Mouse (Mus musculus) gastrocnemius, postnatal 25 days (tissue): Measurements from ENCODE around the gene Bbs9. TPM values are rescaled to one million over a fixed set of nuclear protein-coding genes. Genes with fewer than 3 reads are reported as not detected.
"Not testable (repeated sequence)": the region's sequence is repeated elsewhere in the genome, so short reads cannot be mapped to it uniquely, and the experiment has no call there.

Experiments used
- DNase-seq: peaks from one replicate; pipeline ENCODE4 v3.0.0; 2022
- total RNA-seq, 2 experiments: library from RNA; stranded (reverse); gene quantifications; 1 replicate in 1 of 2; 2 replicates in 1 of 2; pipeline ENCODE4 v1.2.3; 2021

Gene Bbs9
- total RNA-seq, 2 experiments from 2014 or later, result 7.3 to 7.8 TPM

DNA sequence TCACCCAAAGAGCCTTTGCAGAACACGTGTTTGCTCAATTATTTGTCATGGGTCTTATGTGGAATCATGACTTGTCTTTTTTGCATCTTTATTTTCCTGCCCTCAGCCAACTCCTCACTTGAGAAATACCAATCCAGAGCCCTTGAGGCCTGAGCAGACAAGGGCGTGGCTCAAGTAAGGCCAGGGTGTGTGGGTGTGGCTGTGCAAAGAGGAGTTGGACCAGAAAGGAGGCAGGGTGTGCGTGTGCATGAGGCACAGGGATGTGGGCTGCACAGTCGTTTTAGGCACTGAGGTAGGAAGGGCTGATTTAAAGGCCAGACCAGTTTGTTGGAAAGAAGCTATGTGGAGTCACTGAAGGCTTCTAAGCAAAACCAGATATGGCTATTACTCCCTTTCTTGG, 373.7 kb downstream of the Bbs9 start:
- no peak for DNase-seq

DNA sequence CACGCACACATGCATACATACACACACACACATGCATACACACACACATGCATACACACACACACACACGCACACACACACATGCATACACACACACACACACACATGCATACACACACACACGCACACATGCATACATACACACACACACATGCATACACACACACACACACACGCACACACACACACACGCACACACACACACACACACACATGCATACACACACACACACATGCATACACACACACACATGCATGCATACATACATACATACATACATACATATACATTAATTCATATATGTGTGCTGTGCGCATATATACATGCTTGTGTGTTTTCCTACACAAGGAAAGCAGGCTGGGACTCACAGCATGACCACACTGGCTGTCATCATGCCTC, 393.6 kb downstream of the Bbs9 start:
- DNase-seq, result not testable (repeated sequence)

DNA sequence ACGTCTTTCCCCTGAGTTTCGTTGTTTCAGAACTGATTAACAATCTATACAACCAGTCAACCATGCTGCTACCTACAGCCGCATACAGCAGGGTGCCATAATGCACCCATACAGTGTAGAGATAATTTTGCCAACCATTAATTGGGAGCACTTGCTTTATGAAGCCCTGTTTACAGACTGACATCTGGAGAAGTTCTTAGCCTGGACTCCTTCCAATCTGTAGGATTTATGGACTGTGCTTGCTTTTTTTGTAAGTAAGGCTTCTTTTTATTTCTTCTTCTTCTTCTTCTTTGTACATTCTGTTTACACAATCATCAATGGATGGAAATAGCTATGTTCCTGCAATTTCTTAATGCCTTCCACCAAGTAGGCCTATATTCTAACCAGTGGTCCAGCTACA, 395.1 kb downstream of the Bbs9 start:
- DNase-seq, result no peak

DNA sequence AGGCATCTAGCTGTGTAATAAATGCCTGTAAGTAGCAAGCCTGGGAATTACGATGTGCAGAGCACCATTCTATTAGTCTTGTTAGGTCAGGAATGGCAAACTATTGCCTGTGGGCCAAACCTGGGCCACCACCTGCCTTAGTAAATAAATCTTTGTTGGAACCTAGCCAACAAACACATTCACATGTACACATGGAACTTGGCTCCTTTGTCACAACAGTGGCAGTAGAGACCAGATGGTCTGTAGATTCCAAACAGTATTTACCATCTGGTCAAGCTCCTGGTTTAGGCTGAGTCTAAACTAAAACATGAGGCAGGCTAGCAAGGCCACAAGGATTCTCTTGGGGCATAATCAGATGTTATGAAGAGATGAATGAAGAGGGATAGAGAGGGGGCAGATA, 399.7 kb downstream of the Bbs9 start:
- DNase-seq, result no peak

DNA sequence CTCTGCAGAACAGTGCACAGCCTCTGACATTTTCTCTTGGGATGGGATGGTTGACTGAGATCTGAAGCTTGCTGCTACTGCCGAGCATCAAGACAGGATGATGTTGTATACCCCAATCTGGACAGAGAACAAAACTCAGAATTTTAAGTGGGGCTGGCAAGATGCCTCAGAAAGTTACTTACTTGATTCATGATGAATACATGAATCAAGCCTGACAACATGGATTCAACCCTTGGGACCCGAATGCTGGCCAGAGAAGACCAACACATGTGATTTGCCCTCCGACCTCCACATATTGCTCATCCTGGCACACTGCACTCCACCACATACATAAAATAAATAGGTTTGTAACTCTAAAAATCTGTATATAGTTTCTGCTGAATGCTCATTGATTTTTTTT, 403.8 kb downstream of the Bbs9 start:
- no peak for DNase-seq

DNA sequence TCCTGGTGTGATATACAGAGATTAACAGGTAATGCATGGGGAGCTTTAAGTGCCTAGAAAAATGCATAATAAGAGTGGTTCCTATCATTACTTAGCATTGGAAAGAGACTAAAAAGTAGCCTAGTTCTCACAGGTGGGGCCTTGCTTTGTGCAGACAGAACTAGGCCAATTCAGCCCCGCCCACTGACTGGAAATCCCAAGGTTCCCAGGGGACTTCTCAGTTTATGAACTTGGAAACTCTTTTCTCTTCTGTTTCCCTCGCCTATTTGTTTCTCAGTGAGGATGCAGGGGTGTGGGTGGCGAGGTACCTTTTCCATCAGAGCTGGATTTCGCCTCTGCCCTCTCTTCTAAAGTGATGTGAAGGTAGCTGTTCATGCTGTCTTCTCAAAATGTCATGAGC, 410.8 kb downstream of the Bbs9 start:
- no peak for DNase-seq

DNA sequence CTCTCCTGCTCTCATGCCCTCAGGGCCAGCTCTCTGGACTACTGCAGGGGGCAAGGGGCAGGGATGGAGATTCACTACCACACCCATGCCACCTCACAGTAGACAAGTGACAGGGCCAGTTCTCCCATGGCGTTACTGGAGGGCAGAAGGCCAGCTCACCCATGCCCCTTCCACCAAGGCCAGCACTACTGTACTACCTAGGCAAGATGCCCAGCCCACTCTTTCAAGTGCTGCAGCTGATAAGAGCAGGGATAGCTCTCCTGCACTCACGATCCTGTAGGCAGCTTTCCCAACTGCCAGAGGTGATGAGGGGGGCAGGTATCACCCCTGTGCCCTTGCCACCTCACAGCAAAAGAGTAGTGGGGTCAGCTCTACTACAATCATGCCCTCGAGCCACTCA, 429.9 kb downstream of the Bbs9 start:
- no peak for DNase-seq

DNA sequence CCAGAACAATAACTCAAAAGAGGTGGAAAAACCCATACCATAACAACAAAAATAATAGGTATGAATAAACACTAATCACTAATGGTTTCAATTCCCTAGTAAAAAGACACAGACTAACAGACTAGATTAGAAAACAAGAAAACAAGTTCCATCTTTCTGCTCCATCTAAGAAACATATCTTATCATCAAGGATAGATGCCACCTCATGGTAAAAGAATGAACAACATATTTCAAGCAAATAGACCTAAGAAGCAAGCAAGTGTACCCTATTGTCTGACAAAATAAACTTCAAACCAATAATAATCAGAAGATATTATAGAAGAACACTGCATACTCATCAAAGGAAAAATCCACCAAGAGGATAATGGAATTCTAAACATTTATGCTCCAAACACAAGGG, 441.3 kb downstream of the Bbs9 start:
- DNase-seq, result no peak

DNA sequence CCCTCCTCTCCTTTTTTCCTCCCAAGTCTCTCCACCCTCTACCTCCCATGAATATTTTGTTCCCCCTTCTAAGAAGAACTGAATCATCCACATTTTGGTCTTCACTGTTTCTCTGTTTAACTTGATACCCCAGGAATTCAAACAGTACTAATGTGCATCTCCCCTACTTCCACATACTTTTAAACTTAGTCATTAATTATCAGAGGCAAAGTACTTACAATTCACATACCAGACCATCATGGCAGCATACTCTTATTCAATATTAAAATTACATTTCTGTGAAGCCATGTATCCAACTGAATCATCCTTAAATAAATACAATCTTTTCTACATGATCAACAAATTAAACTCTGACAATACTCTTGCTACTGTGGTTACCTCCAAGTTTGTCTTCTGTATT, 460.1 kb downstream of the Bbs9 start:
- no peak for DNase-seq

Other genes starting within 250 kb of the Bbs9 start
- not detected for gene Zfp599, start 215.8 kb upstream of the Bbs9 start, total RNA-seq
- under 1 TPM; 0.91 to 0.95 TPM for gene Zfp810, start 168.1 kb upstream of the Bbs9 start, total RNA-seq
- gene Anln, start 86.5 kb upstream of the Bbs9 start, total RNA-seq, result 1 to 10 TPM; 1.2 to 1.4 TPM
- under 1 TPM; 0.20 to 0.86 TPM for gene 9530077C05Rik, start 64.2 kb upstream of the Bbs9 start, total RNA-seq
- not detected for gene Gm17545, start 21.4 kb upstream of the Bbs9 start, total RNA-seq
- 10 to 100 TPM; 30.1 to 31.2 TPM for gene Rp9, start 6.0 kb upstream of the Bbs9 start, total RNA-seq